Mouse (Mus musculus) lung, postnatal 0 days (tissue): Measurements from ENCODE around the gene Edrf1.

Experiments
- CTCF ChIP-seq: IDR thresholded peaks from 2 replicates; pipeline ENCODE4 v1.5.1; 2016; ENCODE audit warnings: antibody characterized with exemption, mild to moderate bottlenecking
- EP300 ChIP-seq: IDR thresholded peaks from 2 replicates; pipeline ENCODE4 v1.6.1; 2016; ENCODE audit warnings: antibody characterized with exemption, mild to moderate bottlenecking, control low read depth

DNA sequence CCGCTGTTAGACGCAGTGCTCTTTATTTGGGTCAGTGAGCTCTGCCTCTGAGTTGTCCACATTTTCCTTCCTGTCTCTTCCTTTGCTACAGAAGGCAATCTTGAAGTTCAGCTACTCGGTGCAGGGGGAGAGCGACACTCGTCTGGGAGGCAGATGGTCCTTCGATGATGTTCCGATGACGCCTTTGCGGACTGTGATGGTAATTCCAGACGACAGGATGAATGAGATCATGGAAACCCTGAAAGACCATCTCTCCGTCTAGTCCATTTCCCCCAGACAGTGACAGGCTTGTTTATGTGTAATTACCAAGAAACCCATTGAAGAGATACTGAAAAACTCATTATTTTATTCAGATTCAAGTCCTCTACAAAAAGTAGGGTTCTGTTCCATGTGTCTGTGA is 83.3 kb downstream of the Edrf1 start:
- TF ChIP-seq CTCF = no peak
- TF ChIP-seq EP300 = no peak
